Mouse (Mus musculus) left cerebral cortex, adult 9 months (tissue): ENCODE measurements at regions not wholly inside any gene's neighbourhood (a gene's known extent, or its start where the extent isn't known, plus 50 kb on each side); places are given as distances from the start of the nearest gene placed in this dataset.
A peak's percentile ranks its signal among the peaks of the same experiment; 100 is the strongest.

Experiments
- DNase-seq, 2 experiments: peaks; one replicate each; pipeline ENCODE4 v3.0.0; 2022; ENCODE audit warnings: low spot score in 2 of 2

- no peak for DNase-seq
These were observed 194.7 kb upstream of the Rfx3 start for GRCm38 (mm10) chr19:28205691-28206090.

- DNase-seq: no peak
These were observed 192.8 kb upstream of the Rfx3 start for GRCm38 (mm10) chr19:28203719-28204118.

- DNase-seq: no peak
These were observed 188.4 kb upstream of the Rfx3 start for GRCm38 (mm10) chr19:28199385-28199784.

GRCm38 (mm10) chr19:28196881-28197280 lies 185.9 kb upstream of the Rfx3 start:
- no peak for DNase-seq

- DNase-seq: no peak
These were observed 181.3 kb upstream of the Rfx3 start for GRCm38 (mm10) chr19:28192248-28192647.

GRCm38 (mm10) chr19:28191428-28192116 lies 180.6 kb upstream of the Rfx3 start:
- no peak for DNase-seq

- DNase-seq: no peak
These were observed 179.3 kb upstream of the Rfx3 start for GRCm38 (mm10) chr19:28190250-28190649.

GRCm38 (mm10) chr19:28188363-28188762 lies 177.4 kb upstream of the Rfx3 start:
- DNase-seq: no peak

- no peak for DNase-seq
These were observed 171.6 kb upstream of the Rfx3 start for GRCm38 (mm10) chr19:28182411-28183182.

GRCm38 (mm10) chr19:28181171-28181570 lies 170.2 kb upstream of the Rfx3 start:
- DNase-seq: no peak

- no peak for DNase-seq
These were observed 167.1 kb upstream of the Rfx3 start for GRCm38 (mm10) chr19:28178114-28178513.

GRCm38 (mm10) chr19:28176821-28177220 lies 165.9 kb upstream of the Rfx3 start:
- DNase-seq: peak in 1 of 2 experiments; percentile 8

GRCm38 (mm10) chr19:28171836-28172534 lies 161.0 kb upstream of the Rfx3 start:
- DNase-seq: no peak

GRCm38 (mm10) chr19:28167451-28168165 lies 156.6 kb upstream of the Rfx3 start:
- DNase-seq: no peak

- no peak for DNase-seq
These were observed 155.7 kb upstream of the Rfx3 start for GRCm38 (mm10) chr19:28166626-28167025.

GRCm38 (mm10) chr19:28165901-28166361 lies 155.0 kb upstream of the Rfx3 start:
- DNase-seq: peak; percentile 37 to 81

GRCm38 (mm10) chr19:28163195-28163594 lies 152.2 kb upstream of the Rfx3 start:
- no peak for DNase-seq

- DNase-seq: no peak
These were observed 149.6 kb upstream of the Rfx3 start for GRCm38 (mm10) chr19:28160582-28160981.

- DNase-seq: peak in 1 of 2 experiments; percentile 17
These were observed 146.2 kb upstream of the Rfx3 start for GRCm38 (mm10) chr19:28157196-28157595.

- DNase-seq: no peak
These were observed 126.6 kb upstream of the Rfx3 start for GRCm38 (mm10) chr19:28137581-28137980.

- DNase-seq: no peak
These were observed 123.8 kb upstream of the Rfx3 start for GRCm38 (mm10) chr19:28134806-28135205.
